Mouse (Mus musculus) layer of hippocampus, adult 18-20 months (tissue): ENCODE data around the gene Myo3b. TPM values are rescaled to one million over a fixed set of nuclear protein-coding genes. Genes with fewer than 3 reads are reported as not detected.
A peak's percentile ranks its signal among the peaks of the same experiment; 100 is the strongest.
"Not testable (repeated sequence)": the region's sequence is repeated elsewhere in the genome, so short reads cannot be mapped to it uniquely, and the experiment has no call there.

ENCODE experiments used
- DNase-seq, 2 experiments: peaks; one replicate each; pipeline ENCODE4 v3.0.0; 2022; ENCODE audit warnings: low spot score in 2 of 2
- long read RNA-seq: library from polyadenylated mRNA; stranded (forward); transcript quantifications from one replicate; pipeline ENCODE4 v2.0.0, GENCODE M21; 2021
- total RNA-seq, 2 experiments: library from RNA; stranded (reverse); gene quantifications; 2 replicates each; pipeline ENCODE4 v1.2.3; 2021

The Myo3b gene
- under 1 TPM; 0.64 to 0.94 TPM for total RNA-seq
- long read RNA-seq: 0 reads

- no peak for DNase-seq
Observed at GRCm38 (mm10) chr2:70038752-70039151, at the start of gene Myo3b. TSS of gene Myo3b (plus strand) at chr2:70039126.

GRCm38 (mm10) chr2:69989224-69989623 lies 49.7 kb upstream of the Myo3b start:
- DNase-seq: no peak

- DNase-seq: no peak
Observed at GRCm38 (mm10) chr2:69990647-69991046, 48.3 kb upstream of the Myo3b start.

GRCm38 (mm10) chr2:69994082-69994736 lies 44.7 kb upstream of the Myo3b start:
- DNase-seq: not testable (repeated sequence)

- no peak for DNase-seq
Observed at GRCm38 (mm10) chr2:69994779-69995178, 44.1 kb upstream of the Myo3b start.

GRCm38 (mm10) chr2:69999097-69999770 lies 39.7 kb upstream of the Myo3b start:
- DNase-seq: peak in 1 of 2 experiments; percentile 20

GRCm38 (mm10) chr2:70000316-70000715 lies 38.6 kb upstream of the Myo3b start:
- DNase-seq: no peak

GRCm38 (mm10) chr2:70006492-70006891 lies 32.4 kb upstream of the Myo3b start:
- no peak for DNase-seq

GRCm38 (mm10) chr2:70012941-70013340 lies 26.0 kb upstream of the Myo3b start:
- no peak for DNase-seq

- DNase-seq: no peak
Observed at GRCm38 (mm10) chr2:70018236-70018635, 20.7 kb upstream of the Myo3b start.

GRCm38 (mm10) chr2:70024454-70024853 lies 14.5 kb upstream of the Myo3b start:
- DNase-seq: no peak

GRCm38 (mm10) chr2:70025711-70026110 lies 13.2 kb upstream of the Myo3b start:
- DNase-seq: peak in 1 of 2 experiments; percentile 58

- DNase-seq: no peak
Observed at GRCm38 (mm10) chr2:70031472-70031871, 7.5 kb upstream of the Myo3b start.

GRCm38 (mm10) chr2:70034895-70035294 lies 4.0 kb upstream of the Myo3b start:
- DNase-seq: no peak

GRCm38 (mm10) chr2:70035358-70035757 lies 3.6 kb upstream of the Myo3b start:
- DNase-seq: no peak

- no peak for DNase-seq
Observed at GRCm38 (mm10) chr2:70037221-70037620, 1.7 kb upstream of the Myo3b start.

- no peak for DNase-seq
Observed at GRCm38 (mm10) chr2:70044466-70044865, 5.5 kb downstream of the Myo3b start.

- no peak for DNase-seq
Observed at GRCm38 (mm10) chr2:70047868-70048267, 8.9 kb downstream of the Myo3b start.

GRCm38 (mm10) chr2:70053803-70054202 lies 14.9 kb downstream of the Myo3b start:
- DNase-seq: no peak

- no peak for DNase-seq
Observed at GRCm38 (mm10) chr2:70058201-70058600, 19.3 kb downstream of the Myo3b start.

GRCm38 (mm10) chr2:70060359-70061345 lies 21.7 kb downstream of the Myo3b start:
- DNase-seq: peak in 1 of 2 experiments; percentile 40

- DNase-seq: no peak
Observed at GRCm38 (mm10) chr2:70065116-70065515, 26.2 kb downstream of the Myo3b start.
